Mouse (Mus musculus) midbrain, embryonic 16.5 days (tissue): Measurements from ENCODE around the gene Grb14. TPM values are rescaled to one million over a fixed set of nuclear protein-coding genes. Genes with fewer than 3 reads are reported as not detected.
A peak's percentile ranks its signal among the peaks of the same experiment; 100 is the strongest.

Source experiments
- ATAC-seq: fragments of 200-750 bp; cut with Nextera tagmentation; 2 replicates; pipeline ENCODE4 v1.8.0; 2017; ENCODE audit warnings: moderate TSS enrichment
- H3K27ac ChIP-seq: fragments of 300-500 bp; sonication (generic); 2 replicates; pipeline ENCODE4 v1.5.1; 2014; ENCODE audit warnings: mild to moderate bottlenecking, low read length, mixed read lengths
- H3K27me3 ChIP-seq: fragments of 300-500 bp; sonication (generic); 2 replicates; pipeline ENCODE4 v1.6.1; 2014; ENCODE audit warnings: low read depth, low read length, mixed read lengths; ENCODE audit not compliant: control insufficient read depth, insufficient read depth
- H3K36me3 ChIP-seq: fragments of 300-500 bp; sonication (generic); 2 replicates; pipeline ENCODE4 v1.6.1; 2014; ENCODE audit warnings: mild to moderate bottlenecking, low read length, moderate library complexity, mixed read lengths; ENCODE audit not compliant: control insufficient read depth, insufficient read depth
- H3K4me1 ChIP-seq: fragments of 300-500 bp; sonication (generic); 2 replicates; pipeline ENCODE4 v1.6.1; 2014; ENCODE audit warnings: mild to moderate bottlenecking, low read length, mixed read lengths; ENCODE audit not compliant: control insufficient read depth, insufficient read depth
- H3K4me2 ChIP-seq: fragments of 300-500 bp; sonication (generic); 2 replicates; pipeline ENCODE4 v1.6.1; 2014; ENCODE audit warnings: mild to moderate bottlenecking, low read length, mixed read lengths
- H3K4me3 ChIP-seq: fragments of 300-500 bp; sonication (generic); 2 replicates; pipeline ENCODE4 v1.5.1; 2014; ENCODE audit warnings: low read depth, mild to moderate bottlenecking, low read length, moderate library complexity, mixed read lengths
- H3K9ac ChIP-seq: fragments of 300-500 bp; sonication (generic); 2 replicates; pipeline ENCODE4 v1.6.1; 2014; ENCODE audit warnings: low read depth, low read length, mixed read lengths
- H3K9me3 ChIP-seq: fragments of 300-500 bp; sonication (generic); replicated peaks from 2 replicates; pipeline ENCODE4 v1.6.1; 2014; ENCODE audit warnings: mild to moderate bottlenecking, low read length, mixed read lengths; ENCODE audit not compliant: control insufficient read depth, poor library complexity, severe bottlenecking
- WGBS: fragments of 180-500 bp; shearing (Covaris S2); extraction: QIAGEN DNeasy Blood & Tissue Kit; methylation state at CpG from one replicate; pipeline ENCODE4 v1.1.7; 2014; 5-methylcytosine and 5-hydroxymethylcytosine counted together
- polyA plus RNA-seq: library from polyadenylated mRNA; unstranded; fragments of >200 nt; fragmentation: Nextera tagmentation; extraction: Ambion mirVana; gene quantifications from 2 replicates; pipeline ENCODE4 v1.2.1, GENCODE M21; 2015

The Grb14 gene
- polyA plus RNA-seq, 1 experiment from 2014 or later, result 35.8 TPM

GRCm38 (mm10) chr2:64966893-64967444, 57.8 kb downstream of the Grb14 start:
- H3K4me2 ChIP-seq, result no peak overlapping the region
- no peaks in the 10 kb centered on the region for H3K36me3 ChIP-seq
- H3K27ac ChIP-seq, result no peak overlapping the region
- no peaks in the 10 kb centered on the region for H3K9me3 ChIP-seq
- H3K4me3 ChIP-seq, result no peak overlapping the region
- peak; percentile 40; the same call in 1 of the 2 replicates for ATAC-seq
- 67% methylated on average over 6 of the region's 6 CpGs for WGBS
- H3K9ac ChIP-seq, result no peak overlapping the region
- no peaks in the 10 kb centered on the region for H3K27me3 ChIP-seq
- peaks cover 5% of the 10 kb centered on the region; the same call in 1 of the 2 replicates for H3K4me1 ChIP-seq

GRCm38 (mm10) chr2:64966323-64966722, 58.5 kb downstream of the Grb14 start:
- Histone ChIP-seq H3K4me1 (peaks cover 2% of the 10 kb centered on the region; the same call in 1 of the 2 replicates), H3K9me3 (no peaks in the 10 kb centered on the region), H3K27me3 (no peaks in the 10 kb centered on the region), H3K9ac (no peak overlapping the region), H3K4me2 (no peak overlapping the region), H3K36me3 (no peaks in the 10 kb centered on the region), H3K4me3 (no peak overlapping the region), H3K27ac (no peak overlapping the region)
- peak; percentile 18; the same call in 1 of the 2 replicates for ATAC-seq
- WGBS, result 74% methylated on average over 6 of the region's 6 CpGs

GRCm38 (mm10) chr2:64965227-64965864, 59.4 kb downstream of the Grb14 start:
- no peaks in the 10 kb centered on the region for H3K27me3 ChIP-seq
- H3K4me2 ChIP-seq, result peak overlapping the region; percentile 26
- no peaks in the 10 kb centered on the region for H3K9me3 ChIP-seq
- H3K27ac ChIP-seq, result no peak overlapping the region
- peak; percentile 84 for ATAC-seq
- 23% methylated on average over 5 of the region's 5 CpGs for WGBS
- H3K9ac ChIP-seq, result 0 out of 2 replicates have a peak overlapping the region, but pooled peaks have one; percentile 28
- no peaks in the 10 kb centered on the region for H3K36me3 ChIP-seq
- no peak overlapping the region for H3K4me3 ChIP-seq
- H3K4me1 ChIP-seq, result 0 out of 2 replicates have a peak, but pooled peaks cover 2% of the 10 kb centered on the region

- Histone ChIP-seq H3K9ac (no peak overlapping the region), H3K27ac (no peak overlapping the region), H3K4me2 (no peak overlapping the region), H3K4me1 (peaks cover 7% of the 10 kb centered on the region; the same call in 1 of the 2 replicates), H3K9me3 (no peaks in the 10 kb centered on the region), H3K36me3 (no peaks in the 10 kb centered on the region), H3K4me3 (no peak overlapping the region), H3K27me3 (no peaks in the 10 kb centered on the region)
- WGBS, result 67% methylated on average over 4 of the region's 4 CpGs
- no peak for ATAC-seq
Measured at GRCm38 (mm10) chr2:64962196-64962595, 62.6 kb downstream of the Grb14 start.

GRCm38 (mm10) chr2:64961381-64961780, 63.4 kb downstream of the Grb14 start:
- Histone ChIP-seq H3K36me3 (no peaks in the 10 kb centered on the region), H3K4me2 (no peak overlapping the region), H3K27ac (no peak overlapping the region), H3K4me1 (peaks cover 7% of the 10 kb centered on the region; the same call in 1 of the 2 replicates), H3K9ac (no peak overlapping the region), H3K27me3 (no peaks in the 10 kb centered on the region), H3K9me3 (no peaks in the 10 kb centered on the region), H3K4me3 (no peak overlapping the region)
- no peak for ATAC-seq
- WGBS, result 61% methylated on average over 3 of the region's 3 CpGs

GRCm38 (mm10) chr2:64959657-64960056, 65.1 kb downstream of the Grb14 start:
- Histone ChIP-seq H3K9ac (no peak overlapping the region), H3K27me3 (no peaks in the 10 kb centered on the region), H3K27ac (no peak overlapping the region), H3K4me3 (no peak overlapping the region), H3K36me3 (no peaks in the 10 kb centered on the region), H3K4me2 (no peak overlapping the region), H3K4me1 (peaks cover 5% of the 10 kb centered on the region; the same call in 1 of the 2 replicates), H3K9me3 (no peaks in the 10 kb centered on the region)
- 72% methylated on average over 4 of the region's 4 CpGs for WGBS
- ATAC-seq, result no peak

- Histone ChIP-seq H3K4me1 (peaks cover 5% of the 10 kb centered on the region; the same call in 1 of the 2 replicates), H3K27ac (no peak overlapping the region), H3K4me2 (no peak overlapping the region), H3K27me3 (no peaks in the 10 kb centered on the region), H3K9ac (no peak overlapping the region), H3K4me3 (no peak overlapping the region), H3K9me3 (no peaks in the 10 kb centered on the region), H3K36me3 (no peaks in the 10 kb centered on the region)
- 71% methylated on average over 1 of the region's 1 CpGs for WGBS
- no peak for ATAC-seq
Measured at GRCm38 (mm10) chr2:64955441-64955840, 69.3 kb downstream of the Grb14 start.

GRCm38 (mm10) chr2:64949210-64949609, 75.6 kb downstream of the Grb14 start:
- Histone ChIP-seq H3K4me1 (no peaks in the 10 kb centered on the region), H3K4me3 (no peak overlapping the region), H3K36me3 (no peaks in the 10 kb centered on the region), H3K27me3 (no peaks in the 10 kb centered on the region), H3K9me3 (no peaks in the 10 kb centered on the region), H3K9ac (no peak overlapping the region), H3K4me2 (no peak overlapping the region), H3K27ac (no peak overlapping the region)
- WGBS, result 35% methylated on average over 2 of the region's 2 CpGs
- ATAC-seq, result peak; percentile 26; the same call in 1 of the 2 replicates

GRCm38 (mm10) chr2:64948418-64949169, 76.2 kb downstream of the Grb14 start:
- Histone ChIP-seq H3K9ac (no peak overlapping the region), H3K4me3 (no peak overlapping the region), H3K4me2 (no peak overlapping the region), H3K4me1 (no peaks in the 10 kb centered on the region), H3K27me3 (no peaks in the 10 kb centered on the region), H3K36me3 (no peaks in the 10 kb centered on the region), H3K9me3 (no peaks in the 10 kb centered on the region), H3K27ac (no peak overlapping the region)
- 76% methylated on average over 12 of the region's 12 CpGs for WGBS
- ATAC-seq, result peak; percentile 81
